Comparison of ENCODE assay signal across 1 mouse cellular context in genomic region chr8:61487597-61488156, GRCm38 (mm10).
A peak's percentile ranks its signal among the peaks of the same experiment; 100 is the strongest.
TF ChIP-seq lines count a peak whose summit lies in the region.

Gene Cbr4, plus strand, starts transcription at chr8:61487734.

TF ChIP-seq in MEL, 35 proteins besides CTCF, POLR2A, EP300 and RAD21 (continued from another document):
- TF ChIP-seq ZC3H11A (IDR thresholded peaks at IDR 0.05; ENCODE audit: low read depth, low read length) (peak; percentile 36; the same call in 1 of the 2 replicates), RCOR1 (IDR thresholded peaks at IDR 0.05; ENCODE audit: low read depth, low read length) (no peak), ETS1 (IDR thresholded peaks at IDR 0.05; ENCODE audit: low read depth, low read length) (peak; percentile 18; the same call in 1 of the 2 replicates), TCF12 (IDR thresholded peaks at IDR 0.05; ENCODE audit: low read depth, low read length) (peak; percentile 50), GATA1 (IDR thresholded peaks at IDR 0.05; ENCODE audit: low read depth, low read length) (no peak)
